Mouse (Mus musculus) neural tube, embryonic 11.5 days (tissue): ENCODE results near the gene Sfxn2. TPM values are rescaled to one million over a fixed set of nuclear protein-coding genes. Genes with fewer than 3 reads are reported as not detected.
A peak's percentile ranks its signal among the peaks of the same experiment; 100 is the strongest.

Experiments used
- ATAC-seq: fragments of 200-750 bp; cut with Nextera tagmentation; 2 replicates; pipeline ENCODE4 v1.8.0; 2017; ENCODE audit warnings: moderate number of reproducible peaks, mild to moderate bottlenecking, moderate TSS enrichment, moderate library complexity; ENCODE audit not compliant: insufficient read depth, low FRiP score, low TSS enrichment
- DNase-seq: peaks from one replicate; pipeline ENCODE4 v3.0.0-alpha.2; 2015; ENCODE audit warnings: low spot score
- H3K27ac ChIP-seq: fragments of 300-500 bp; sonication (generic); 2 replicates; pipeline ENCODE4 v1.5.1; 2014; ENCODE audit warnings: low read depth, mild to moderate bottlenecking, low read length
- H3K27me3 ChIP-seq: fragments of 300-500 bp; sonication (generic); 2 replicates; pipeline ENCODE4 v1.6.1; 2014; ENCODE audit warnings: mild to moderate bottlenecking, low read length, mixed read lengths; ENCODE audit not compliant: control insufficient read depth, insufficient read depth
- H3K36me3 ChIP-seq: fragments of 300-500 bp; sonication (generic); 2 replicates; pipeline ENCODE4 v1.6.1; 2014; ENCODE audit warnings: mild to moderate bottlenecking, low read length, moderate library complexity, mixed read lengths; ENCODE audit not compliant: control insufficient read depth, insufficient read depth
- H3K4me1 ChIP-seq: fragments of 300-500 bp; sonication (generic); 2 replicates; pipeline ENCODE4 v1.6.1; 2014; ENCODE audit warnings: low read length, mixed read lengths; ENCODE audit not compliant: control insufficient read depth, insufficient read depth
- H3K4me2 ChIP-seq: fragments of 300-500 bp; sonication (generic); 2 replicates; pipeline ENCODE4 v1.6.1; 2014; ENCODE audit warnings: low read depth, mild to moderate bottlenecking, moderate library complexity
- H3K4me3 ChIP-seq: fragments of 300-500 bp; sonication (generic); 2 replicates; pipeline ENCODE4 v1.5.1; 2014; ENCODE audit warnings: low read depth, low read length
- H3K9ac ChIP-seq: fragments of 300-500 bp; sonication (generic); 2 replicates; pipeline ENCODE4 v1.6.1; 2014; ENCODE audit warnings: mild to moderate bottlenecking, low read length
- H3K9me3 ChIP-seq: fragments of 300-500 bp; sonication (generic); 2 replicates; pipeline ENCODE4 v1.6.1; 2016; ENCODE audit warnings: low read length; ENCODE audit not compliant: control insufficient read depth
- WGBS: fragments of 180-500 bp; shearing (Covaris S2); extraction: QIAGEN DNeasy Blood & Tissue Kit; methylation state at CpG from one replicate; pipeline ENCODE4 v1.1.7; 2014; 5-methylcytosine and 5-hydroxymethylcytosine counted together
- polyA plus RNA-seq: library from polyadenylated mRNA; unstranded; fragments of >200 nt; fragmentation: Nextera tagmentation; extraction: Ambion mirVana; gene quantifications from 2 replicates; pipeline ENCODE4 v1.2.1, GENCODE M21; 2014

Sfxn2 gene
- 12.7 and 14.1 TPM in 2 replicates for polyA plus RNA-seq

DNA sequence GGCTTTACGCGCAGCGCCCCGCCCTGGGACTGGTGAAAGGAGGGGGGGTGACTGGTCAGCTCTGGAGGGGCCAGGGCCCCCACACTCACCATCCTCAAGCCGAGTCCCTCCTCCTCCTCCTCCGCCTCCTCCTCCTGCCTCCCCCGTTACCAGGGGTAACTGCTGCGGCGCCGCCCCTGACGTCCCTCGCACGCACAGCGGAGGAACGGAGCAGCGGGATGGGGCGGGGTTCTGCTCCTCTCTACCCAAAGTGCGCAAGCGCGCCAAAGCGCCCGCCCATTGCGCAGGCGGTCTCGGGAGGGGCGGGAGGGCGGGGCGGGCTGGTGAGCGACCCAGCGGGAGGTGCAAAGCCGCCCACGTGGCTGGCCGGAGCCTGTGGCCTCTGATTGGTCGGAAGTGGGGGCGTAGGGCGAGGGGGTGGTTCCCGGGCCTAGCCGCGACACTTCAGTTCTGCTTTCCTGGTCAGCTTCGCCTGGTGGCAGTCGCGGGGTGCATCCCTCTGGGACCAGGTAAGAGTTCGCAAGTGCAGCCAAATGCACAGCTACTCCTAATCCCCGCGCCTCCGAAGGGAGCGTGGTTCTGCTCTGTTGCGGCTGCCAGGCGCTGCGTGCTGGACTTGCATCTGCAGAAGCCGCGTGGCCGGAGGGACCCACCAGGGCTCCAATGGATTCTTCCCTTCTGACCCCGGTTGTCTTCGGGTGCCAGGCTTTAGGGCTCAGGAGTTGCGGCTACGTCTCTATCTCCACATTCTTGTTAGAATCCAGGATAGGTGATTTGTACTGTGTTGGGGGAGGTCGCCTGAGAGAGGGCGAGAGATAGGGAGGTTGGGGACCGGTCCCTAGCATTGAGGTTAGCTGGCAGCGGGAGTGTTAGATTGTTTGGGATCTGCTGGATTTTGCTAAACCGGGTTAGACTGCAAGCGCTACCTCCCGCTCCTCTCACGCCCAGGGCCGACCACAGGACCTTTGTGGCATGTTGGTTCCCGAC lies at the start of gene Sfxn2, which contains the start of gene Arl3:
Gene Sfxn2 (plus strand): TSS at position 415 of the 987 bp plus-strand sequence.
Gene Arl3 (minus strand): TSS at position 248 of the 987 bp plus-strand sequence.
- peak within 1 kb of the TSS; percentile 69 for H3K9ac ChIP-seq
- H3K4me2 ChIP-seq, result peak within 1 kb of the TSS; percentile 64
- H3K36me3 ChIP-seq, result no peaks in the 10 kb centered on the region
- H3K4me3 ChIP-seq, result peak within 1 kb of the TSS; percentile 71
- WGBS, result under 1% methylated on average over 60 of the region's 67 CpGs
- H3K27ac ChIP-seq, result peak within 1 kb of the TSS; percentile 40; the same call in 1 of the 2 replicates
- DNase-seq (peak; percentile 98), ATAC-seq (peak; percentile 95)
- H3K4me1 ChIP-seq, result peaks cover 6% of the 10 kb centered on the region
- H3K27me3 ChIP-seq, result no peaks in the 10 kb centered on the region
- H3K9me3 ChIP-seq, result no peaks in the 10 kb centered on the region

DNA sequence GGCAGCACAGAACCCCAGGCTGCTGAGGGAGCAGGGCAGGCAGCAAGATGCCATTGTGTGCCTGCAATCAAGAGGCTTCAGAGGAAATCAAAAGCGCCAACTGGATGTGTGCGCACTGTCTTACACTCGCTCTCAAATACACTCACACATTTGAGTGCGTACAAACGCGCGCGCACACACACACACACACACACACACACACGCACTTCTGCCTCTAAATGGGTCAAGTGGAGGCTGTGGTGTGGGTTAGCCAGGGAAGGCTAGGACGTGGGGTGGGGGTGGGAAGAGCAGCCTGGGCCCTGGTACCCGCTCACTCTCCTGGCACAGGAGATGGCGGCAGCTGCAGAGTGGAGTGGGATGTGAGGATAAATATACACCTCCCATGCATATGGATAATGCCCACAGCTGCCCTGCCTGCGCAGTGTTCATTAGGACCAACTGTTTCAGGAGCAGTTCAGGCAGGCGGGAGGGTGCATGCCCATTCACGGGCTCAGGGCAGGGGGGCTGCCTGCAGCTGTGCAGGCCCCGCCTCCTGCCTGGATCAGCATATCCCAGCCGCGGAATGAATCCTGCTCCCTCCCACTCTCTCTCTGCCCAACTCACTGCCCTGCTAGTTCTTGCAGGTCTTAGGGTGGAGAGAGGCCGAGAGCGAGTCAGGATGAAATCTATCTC lies 49.5 kb upstream of the Sfxn2 start:
- 8% methylated on average over 20 of the region's 20 CpGs for WGBS
- no peaks in the 10 kb centered on the region for H3K9me3 ChIP-seq
- peak; percentile 83 for DNase-seq
- peak overlapping the region; percentile 27; the same call in 1 of the 2 replicates for H3K9ac ChIP-seq
- peaks cover 44% of the 10 kb centered on the region for H3K4me1 ChIP-seq
- H3K27me3 ChIP-seq, result no peaks in the 10 kb centered on the region
- peak overlapping the region; percentile 39 for H3K4me2 ChIP-seq
- H3K36me3 ChIP-seq, result no peaks in the 10 kb centered on the region
- peak; percentile 86 for ATAC-seq
- H3K27ac ChIP-seq, result peak overlapping the region; percentile 63; the same call in 1 of the 2 replicates
- no peak overlapping the region for H3K4me3 ChIP-seq

DNA sequence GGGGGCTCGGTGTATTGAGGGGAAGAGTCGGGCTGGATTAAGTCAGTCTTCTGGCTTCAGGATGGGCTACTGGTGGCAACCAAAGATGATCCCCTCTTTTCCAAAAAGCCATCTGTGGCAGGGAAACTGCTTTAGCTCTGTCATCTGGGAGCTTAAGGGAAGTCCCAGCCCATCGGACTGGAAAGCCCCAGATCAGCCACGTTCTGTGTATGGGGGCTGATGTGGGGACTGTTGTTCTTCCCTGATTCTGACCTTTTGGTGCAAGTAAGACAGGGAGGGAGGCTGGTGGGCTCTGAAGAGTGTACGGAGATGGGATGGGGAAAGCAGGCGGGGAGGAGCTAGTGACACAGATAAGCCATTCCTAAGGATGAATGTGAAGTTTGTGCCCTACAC lies 49.0 kb upstream of the Sfxn2 start:
- H3K27ac ChIP-seq, result peak overlapping the region; percentile 51
- H3K4me1 ChIP-seq, result peaks cover 47% of the 10 kb centered on the region
- 0 out of 2 replicates have a peak overlapping the region, but pooled peaks have one; percentile 9 for H3K9ac ChIP-seq
- no peaks in the 10 kb centered on the region for H3K9me3 ChIP-seq
- no peaks in the 10 kb centered on the region for H3K36me3 ChIP-seq
- peak overlapping the region; percentile 39 for H3K4me2 ChIP-seq
- no peak for ATAC-seq
- no peak for DNase-seq
- no peaks in the 10 kb centered on the region for H3K27me3 ChIP-seq
- 13% methylated on average over 6 of the region's 6 CpGs for WGBS
- no peak overlapping the region for H3K4me3 ChIP-seq

DNA sequence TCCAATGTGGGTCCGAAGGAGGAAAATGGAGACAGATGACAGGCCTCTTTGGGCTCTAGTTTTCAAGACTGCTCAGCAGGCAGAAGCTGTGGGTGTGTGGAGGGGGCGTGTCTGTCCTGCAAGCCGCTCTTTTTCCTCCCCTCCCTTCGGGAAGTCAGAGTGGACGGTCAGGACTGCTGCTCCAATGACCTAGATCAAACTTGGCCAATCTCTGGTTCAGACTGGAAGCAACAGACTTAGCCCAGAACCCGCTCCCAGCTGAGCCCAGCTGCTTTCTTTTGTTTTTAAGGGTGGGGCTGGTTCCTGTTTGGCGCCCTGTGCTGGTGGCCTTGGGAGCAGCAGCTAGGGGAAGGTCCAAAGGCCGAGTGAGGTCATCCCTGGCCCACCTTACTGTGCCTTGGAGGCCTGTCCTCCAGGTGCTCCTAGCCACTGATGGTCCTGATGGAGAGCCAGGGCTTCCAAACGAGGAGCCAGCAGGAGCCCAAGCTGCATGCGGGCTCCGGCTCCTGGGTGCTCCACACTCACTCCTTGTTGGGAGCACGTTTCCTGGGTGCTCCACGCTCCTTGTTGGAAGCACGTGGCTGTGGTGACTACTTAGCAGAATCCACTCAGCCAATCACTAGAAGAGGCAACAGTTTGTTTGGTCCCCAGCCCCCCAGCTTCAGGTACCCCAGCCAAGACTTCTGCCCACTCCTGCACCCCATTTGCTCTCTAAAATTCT lies 48.4 kb upstream of the Sfxn2 start:
- H3K9me3 ChIP-seq, result no peaks in the 10 kb centered on the region
- ATAC-seq (no peak), DNase-seq (peak; percentile 46)
- 24% methylated on average over 14 of the region's 14 CpGs for WGBS
- H3K4me2 ChIP-seq, result peak overlapping the region; percentile 39
- H3K27me3 ChIP-seq, result no peaks in the 10 kb centered on the region
- H3K4me1 ChIP-seq, result peaks cover 53% of the 10 kb centered on the region
- H3K36me3 ChIP-seq, result no peaks in the 10 kb centered on the region
- H3K4me3 ChIP-seq, result no peak overlapping the region
- 0 out of 2 replicates have a peak overlapping the region, but pooled peaks have one; percentile 12 for H3K9ac ChIP-seq
- H3K27ac ChIP-seq, result peak overlapping the region; percentile 51; the same call in 1 of the 2 replicates

DNA sequence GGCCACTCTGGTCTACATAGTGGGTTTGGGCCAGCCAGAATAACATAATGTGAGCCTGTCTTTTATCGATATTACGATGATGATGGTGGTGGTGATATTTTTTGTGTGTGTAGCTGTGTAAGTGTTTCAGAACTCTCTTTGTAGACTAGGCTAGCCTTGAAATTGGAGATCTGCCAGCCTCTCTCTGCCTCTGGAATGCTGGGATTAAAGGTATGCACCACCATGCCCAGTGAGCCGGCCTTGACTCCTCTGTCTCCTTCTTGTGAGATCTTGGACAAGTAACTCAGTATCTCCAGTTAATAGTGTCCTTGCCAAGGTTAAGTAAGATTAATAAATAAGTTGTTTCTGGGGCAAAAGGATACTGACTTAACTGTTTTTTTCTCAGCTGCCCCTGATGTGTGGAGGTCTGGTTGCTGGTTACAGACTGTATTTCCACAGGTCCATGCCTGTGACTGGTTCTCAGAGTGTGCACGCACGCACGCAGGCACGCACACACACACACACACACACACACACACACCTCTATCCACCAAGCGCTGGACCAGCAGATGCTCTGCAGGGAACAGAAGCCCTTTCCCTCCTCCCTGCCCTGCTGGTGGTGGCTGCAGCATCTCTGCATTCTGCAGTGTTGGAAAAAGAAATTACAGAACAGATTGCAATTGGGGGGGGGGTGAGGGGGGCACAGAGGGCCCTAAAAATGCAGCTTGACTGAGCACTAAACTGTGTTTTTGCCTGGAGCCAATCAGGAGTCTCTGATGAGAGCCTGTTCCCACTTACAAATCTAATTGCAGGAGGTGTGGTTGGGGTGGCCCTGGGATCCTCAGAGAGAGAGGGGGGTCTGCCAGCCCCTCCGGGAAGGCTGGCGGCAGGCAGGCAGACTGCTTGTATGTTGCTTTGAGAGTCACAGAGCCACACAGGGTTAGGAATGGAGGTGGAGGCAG lies 47.2 kb upstream of the Sfxn2 start:
- Histone ChIP-seq H3K9ac (no peak overlapping the region), H3K4me1 (peaks cover 65% of the 10 kb centered on the region)
- ATAC-seq, result no peak

DNA sequence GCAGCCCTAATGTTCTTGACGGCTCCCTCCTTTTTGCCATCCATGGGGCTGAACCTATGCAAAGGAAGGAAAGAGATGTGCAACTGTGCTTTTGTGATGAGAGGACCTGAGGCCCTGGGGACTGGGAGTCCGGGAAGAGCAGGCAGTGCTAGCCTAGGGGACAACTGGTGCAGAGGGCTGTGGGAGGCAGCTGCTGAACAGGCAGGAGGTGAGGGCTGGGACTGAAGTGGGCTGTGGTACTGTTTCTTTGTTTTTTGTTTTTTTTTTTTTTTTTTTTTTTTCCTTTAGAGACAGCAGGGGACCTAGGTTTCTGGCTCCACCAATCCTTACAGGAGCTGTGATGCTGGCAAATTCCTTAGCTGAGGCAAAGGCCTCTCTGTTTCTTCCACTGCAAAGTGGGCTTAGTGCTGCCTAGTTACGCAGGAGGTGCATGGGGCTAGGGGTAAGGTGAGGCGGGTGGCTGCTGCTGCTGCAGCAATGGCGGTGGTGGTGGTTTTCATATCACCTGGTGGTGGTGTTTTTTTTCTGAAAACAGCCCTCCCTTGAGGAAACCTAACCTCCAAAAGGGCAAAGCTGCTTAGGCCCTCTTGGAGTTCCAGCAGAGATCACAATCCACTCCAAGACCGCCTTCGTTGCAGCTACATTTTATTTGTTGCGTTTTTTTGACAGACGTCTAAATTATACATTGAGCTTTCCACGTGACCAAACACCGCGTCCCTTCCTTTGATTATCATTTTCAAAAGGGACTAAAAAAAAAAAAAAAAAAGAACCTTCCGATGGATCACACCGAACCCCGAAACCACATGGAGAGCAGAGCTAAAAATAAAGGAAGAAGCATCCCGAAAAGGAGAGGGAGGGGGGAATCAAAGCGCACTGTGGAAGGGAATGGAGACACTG lies 45.3 kb upstream of the Sfxn2 start:
- H3K4me2 ChIP-seq, result peak overlapping the region; percentile 53
- H3K27me3 ChIP-seq, result no peaks in the 10 kb centered on the region
- no peaks in the 10 kb centered on the region for H3K36me3 ChIP-seq
- 12% methylated on average over 17 of the region's 17 CpGs for WGBS
- ATAC-seq (no peak), DNase-seq (no peak)
- H3K4me3 ChIP-seq, result peak overlapping the region; percentile 21; the same call in 1 of the 2 replicates
- peak overlapping the region; percentile 88 for H3K27ac ChIP-seq
- H3K4me1 ChIP-seq, result peaks cover 81% of the 10 kb centered on the region
- peak overlapping the region; percentile 52 for H3K9ac ChIP-seq
- H3K9me3 ChIP-seq, result no peaks in the 10 kb centered on the region

More for the DNA sequence above, 47.2 kb upstream of the Sfxn2 start:
- no peak overlapping the region for H3K4me2 ChIP-seq
- 51% methylated on average over 10 of the region's 10 CpGs for WGBS
- no peaks in the 10 kb centered on the region for H3K27me3 ChIP-seq
- no peak overlapping the region for H3K27ac ChIP-seq
- H3K4me3 ChIP-seq, result no peak overlapping the region
- no peaks in the 10 kb centered on the region for H3K9me3 ChIP-seq
- H3K36me3 ChIP-seq, result no peaks in the 10 kb centered on the region
- DNase-seq, result no peak
